Mouse (Mus musculus) hindbrain, embryonic 11.5 days (tissue): ENCODE measurements at regions not wholly inside any gene's neighbourhood (a gene's known extent, or its start where the extent isn't known, plus 50 kb on each side); places are given as distances from the start of the nearest gene placed in this dataset.

Experiments
- ATAC-seq: fragments of 200-750 bp; cut with Nextera tagmentation; 2 replicates; pipeline ENCODE4 v1.8.0; 2017; ENCODE audit warnings: mild to moderate bottlenecking, moderate TSS enrichment, moderate library complexity; ENCODE audit not compliant: low FRiP score
- DNase-seq: peaks from one replicate; pipeline ENCODE4 v3.0.0-alpha.2; 2015; ENCODE audit warnings: low spot score
- H3K27ac ChIP-seq: fragments of 300-500 bp; sonication (generic); 2 replicates; pipeline ENCODE4 v1.5.1; 2014; ENCODE audit warnings: mild to moderate bottlenecking, low read depth, low read length
- H3K27me3 ChIP-seq: fragments of 300-500 bp; sonication (generic); 2 replicates; pipeline ENCODE4 v1.6.1; 2014; ENCODE audit warnings: mild to moderate bottlenecking, low read length, moderate library complexity, mixed read lengths; ENCODE audit not compliant: control insufficient read depth, insufficient read depth
- H3K36me3 ChIP-seq: fragments of 300-500 bp; sonication (generic); 2 replicates; pipeline ENCODE4 v1.6.1; 2014; ENCODE audit warnings: mild to moderate bottlenecking, low read length, moderate library complexity, mixed read lengths; ENCODE audit not compliant: control insufficient read depth, insufficient read depth
- H3K4me1 ChIP-seq: fragments of 300-500 bp; sonication (generic); replicated peaks from 2 replicates; pipeline ENCODE4 v1.6.1; 2014; ENCODE audit warnings: low read length, mixed read lengths; ENCODE audit not compliant: control insufficient read depth, insufficient read depth
- H3K4me2 ChIP-seq: fragments of 300-500 bp; sonication (generic); replicated peaks from 2 replicates; pipeline ENCODE4 v1.6.1; 2014; ENCODE audit warnings: mild to moderate bottlenecking, low read depth, low read length
- H3K4me3 ChIP-seq: fragments of 300-500 bp; sonication (generic); 2 replicates; pipeline ENCODE4 v1.5.1; 2014; ENCODE audit warnings: low read depth, low read length
- H3K9ac ChIP-seq: fragments of 300-500 bp; sonication (generic); 2 replicates; pipeline ENCODE4 v1.6.1; 2014; ENCODE audit warnings: low read depth, low read length
- H3K9me3 ChIP-seq: fragments of 300-500 bp; sonication (generic); 2 replicates; pipeline ENCODE4 v1.6.1; 2016; ENCODE audit warnings: low read length; ENCODE audit not compliant: control insufficient read depth
- WGBS: fragments of 180-500 bp; shearing (Covaris S2); extraction: QIAGEN DNeasy Blood & Tissue Kit; methylation state at CpG from one replicate; pipeline ENCODE4 v1.1.7; 2014; 5-methylcytosine and 5-hydroxymethylcytosine counted together

DNA sequence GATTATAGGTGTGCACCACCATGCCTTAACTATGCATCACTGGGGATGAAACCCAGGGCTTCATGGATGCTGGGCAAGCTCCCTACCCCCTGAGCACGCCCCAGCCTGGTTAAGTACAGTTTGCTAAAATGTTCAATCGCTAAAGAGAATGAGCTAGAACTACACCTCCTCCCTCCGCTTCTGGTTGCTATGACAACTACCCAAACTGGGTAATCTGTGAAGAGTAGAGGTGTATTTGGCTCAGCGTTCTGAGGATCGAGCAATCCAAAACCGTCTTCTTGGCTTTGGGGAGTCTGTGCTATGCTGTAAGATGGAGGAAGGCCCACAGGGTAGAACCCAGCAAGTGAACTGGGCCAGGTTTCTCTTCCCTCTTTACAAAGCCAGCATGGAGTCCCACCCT lies 78.8 kb downstream of the Skor1 start:
- Histone ChIP-seq H3K36me3 (no peaks in the 10 kb centered on the region), H3K27me3 (no peaks in the 10 kb centered on the region), H3K9ac (no peak overlapping the region), H3K4me3 (no peak overlapping the region), H3K4me1 (peaks cover 3% of the 10 kb centered on the region; the same call in 1 of the 2 replicates), H3K9me3 (no peaks in the 10 kb centered on the region), H3K4me2 (no peak overlapping the region), H3K27ac (no peak overlapping the region)
- ATAC-seq, result no peak
- WGBS, result 86% methylated on average over 6 of the region's 6 CpGs
- DNase-seq, result no peak

DNA sequence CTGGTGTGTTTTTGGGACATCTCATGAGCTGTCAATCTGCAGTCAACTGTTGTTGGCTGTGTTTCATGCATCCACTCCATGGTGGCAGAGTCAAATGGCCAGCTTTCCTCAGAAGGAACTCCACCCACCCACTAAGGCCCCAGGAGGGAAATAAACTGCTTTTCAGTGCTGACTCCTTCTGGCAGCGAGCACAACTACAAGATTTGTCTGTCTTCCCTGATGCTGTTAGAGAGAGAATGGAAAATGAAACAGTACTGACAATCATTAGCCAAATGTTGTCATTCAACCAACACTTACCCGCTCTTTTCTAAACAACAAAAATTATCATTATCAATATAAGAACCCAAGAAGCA lies 79.3 kb upstream of the Pias1 start:
- H3K27ac ChIP-seq, result no peak overlapping the region
- no peaks in the 10 kb centered on the region for H3K27me3 ChIP-seq
- H3K9ac ChIP-seq, result no peak overlapping the region
- DNase-seq, result no peak
- no peak for ATAC-seq
- H3K4me1 ChIP-seq, result no peaks in the 10 kb centered on the region
- no peaks in the 10 kb centered on the region for H3K9me3 ChIP-seq
- H3K4me2 ChIP-seq, result no peak overlapping the region
- WGBS, result 78% methylated on average over 2 of the region's 2 CpGs
- H3K36me3 ChIP-seq, result no peaks in the 10 kb centered on the region
- no peak overlapping the region for H3K4me3 ChIP-seq

DNA sequence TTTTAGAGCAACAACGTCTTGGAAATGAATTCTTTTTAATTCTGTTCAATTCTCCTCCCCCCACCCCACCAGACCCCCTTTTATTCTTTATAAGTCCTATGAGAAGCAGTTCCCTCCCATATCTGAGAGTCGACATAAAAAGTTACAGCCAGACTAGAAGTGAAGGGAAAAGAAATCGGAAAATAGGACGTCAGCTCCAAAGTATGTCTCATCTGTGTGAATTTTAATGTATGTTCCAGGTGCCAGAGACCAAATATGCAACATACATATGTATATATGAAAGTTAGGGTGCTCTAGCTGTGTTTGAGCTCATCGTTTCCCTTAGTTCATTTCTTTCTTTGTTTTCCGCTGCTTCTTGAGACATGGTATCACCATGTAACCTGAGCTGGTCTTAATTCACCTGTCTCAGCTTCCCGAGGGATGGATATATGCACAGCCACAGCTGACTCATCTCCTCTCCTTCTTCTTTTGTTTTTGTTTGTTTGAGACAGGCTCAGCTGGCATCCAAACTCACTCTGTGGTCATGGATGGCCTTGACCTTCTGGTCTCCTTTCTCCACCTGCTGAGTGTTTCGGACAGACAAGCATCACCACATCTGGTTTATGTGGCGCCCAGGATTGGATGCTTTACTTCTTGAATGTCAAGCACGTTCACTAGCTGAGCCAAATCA lies 78.8 kb upstream of the Pias1 start:
- 80% methylated on average over 10 of the region's 10 CpGs for WGBS
- Histone ChIP-seq H3K27me3 (no peaks in the 10 kb centered on the region), H3K27ac (no peak overlapping the region), H3K4me3 (no peak overlapping the region), H3K4me1 (no peaks in the 10 kb centered on the region), H3K36me3 (no peaks in the 10 kb centered on the region), H3K9ac (no peak overlapping the region), H3K9me3 (no peaks in the 10 kb centered on the region), H3K4me2 (no peak overlapping the region)
- ATAC-seq, result no peak
- DNase-seq, result no peak

DNA sequence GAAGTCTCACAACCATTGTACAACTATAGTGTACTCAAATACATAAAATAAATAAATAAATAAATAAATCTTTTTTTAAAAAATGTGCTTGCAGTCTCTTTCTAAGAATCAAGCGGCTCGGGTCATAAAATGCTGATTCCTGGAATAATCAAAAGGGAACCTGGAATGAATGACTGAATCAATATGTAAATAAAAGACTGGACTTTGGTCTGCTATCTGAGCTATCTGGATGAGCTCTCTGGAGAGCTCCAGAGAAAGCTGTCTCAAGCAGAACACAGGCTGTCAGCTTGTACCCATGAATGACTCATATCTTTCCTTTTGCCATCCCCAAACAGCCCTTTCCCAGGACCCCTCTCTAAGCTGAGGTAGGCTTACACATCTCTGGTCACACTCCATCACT lies 75.8 kb upstream of the Pias1 start:
- no peak overlapping the region for H3K4me2 ChIP-seq
- H3K27ac ChIP-seq, result no peak overlapping the region
- H3K36me3 ChIP-seq, result no peaks in the 10 kb centered on the region
- DNase-seq, result no peak
- no peaks in the 10 kb centered on the region for H3K27me3 ChIP-seq
- no peak for ATAC-seq
- no peak overlapping the region for H3K9ac ChIP-seq
- H3K4me1 ChIP-seq, result peaks cover 2% of the 10 kb centered on the region
- 97% methylated on average over 2 of the region's 2 CpGs for WGBS
- H3K9me3 ChIP-seq, result no peaks in the 10 kb centered on the region
- no peak overlapping the region for H3K4me3 ChIP-seq

DNA sequence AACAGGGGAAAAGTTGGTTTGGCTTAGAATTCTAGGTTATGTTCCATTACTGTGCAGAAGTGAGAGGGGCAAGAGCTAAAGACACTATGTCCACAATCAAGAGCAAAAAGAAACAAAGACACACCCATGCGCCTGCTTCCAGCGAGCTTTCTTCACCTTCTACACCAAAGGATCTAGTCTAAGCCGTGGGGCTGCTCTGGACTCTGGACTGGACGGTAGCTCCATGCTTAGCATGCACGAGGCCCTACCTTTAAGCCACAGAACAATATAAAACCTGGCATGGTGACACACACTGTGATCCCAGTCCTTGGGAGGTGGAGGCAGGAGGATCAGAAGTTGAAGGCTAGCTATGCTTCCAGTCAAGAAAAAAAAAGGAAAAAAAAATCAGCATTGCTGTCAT lies 73.0 kb upstream of the Pias1 start:
- H3K9me3 ChIP-seq, result no peaks in the 10 kb centered on the region
- ATAC-seq, result no peak
- 92% methylated on average over 5 of the region's 5 CpGs for WGBS
- no peaks in the 10 kb centered on the region for H3K36me3 ChIP-seq
- no peak overlapping the region for H3K4me2 ChIP-seq
- H3K4me1 ChIP-seq, result peaks cover 2% of the 10 kb centered on the region
- no peak overlapping the region for H3K4me3 ChIP-seq
- H3K27me3 ChIP-seq, result no peaks in the 10 kb centered on the region
- no peak overlapping the region for H3K9ac ChIP-seq
- DNase-seq, result no peak
- H3K27ac ChIP-seq, result no peak overlapping the region

DNA sequence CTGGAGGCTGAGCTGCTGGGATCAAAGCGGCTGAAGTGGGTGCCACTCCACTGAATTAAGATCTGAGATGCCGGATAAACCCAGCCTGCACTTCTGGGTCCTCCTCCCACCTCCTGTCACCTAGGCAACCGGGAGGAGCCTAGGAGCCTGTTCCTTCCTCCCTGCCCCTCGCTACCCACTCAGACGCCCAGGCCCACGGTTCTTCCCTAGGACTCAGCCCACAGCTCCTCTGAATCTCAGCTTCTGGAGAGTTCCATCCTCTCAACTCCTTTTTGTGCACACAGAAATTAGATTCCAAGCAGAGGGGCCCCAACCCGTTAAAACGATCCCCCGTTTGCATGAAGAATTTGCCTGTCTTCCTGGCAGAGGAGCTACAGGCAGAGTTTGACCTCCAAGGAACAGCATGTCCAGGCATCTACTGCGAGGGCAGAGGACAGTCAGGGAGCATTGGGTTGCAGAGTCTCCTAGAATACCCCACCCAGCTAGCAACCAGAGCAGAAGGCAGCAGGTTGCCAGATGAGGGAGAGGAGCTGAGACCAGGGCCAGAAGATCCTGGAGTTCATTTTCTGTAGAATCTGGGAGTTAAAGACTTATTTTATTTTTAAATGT lies 71.6 kb upstream of the Pias1 start:
- H3K4me2 ChIP-seq, result peak overlapping the region; percentile 31
- peak; percentile 79 for DNase-seq
- H3K4me3 ChIP-seq, result no peak overlapping the region
- no peaks in the 10 kb centered on the region for H3K27me3 ChIP-seq
- peaks cover 2% of the 10 kb centered on the region for H3K4me1 ChIP-seq
- no peak overlapping the region for H3K27ac ChIP-seq
- 0 out of 2 replicates have a peak, but pooled peaks have one; percentile 49 for ATAC-seq
- H3K36me3 ChIP-seq, result no peaks in the 10 kb centered on the region
- WGBS, result 3% methylated on average over 10 of the region's 10 CpGs
- no peaks in the 10 kb centered on the region for H3K9me3 ChIP-seq
- peak overlapping the region; percentile 35; the same call in 1 of the 2 replicates for H3K9ac ChIP-seq

DNA sequence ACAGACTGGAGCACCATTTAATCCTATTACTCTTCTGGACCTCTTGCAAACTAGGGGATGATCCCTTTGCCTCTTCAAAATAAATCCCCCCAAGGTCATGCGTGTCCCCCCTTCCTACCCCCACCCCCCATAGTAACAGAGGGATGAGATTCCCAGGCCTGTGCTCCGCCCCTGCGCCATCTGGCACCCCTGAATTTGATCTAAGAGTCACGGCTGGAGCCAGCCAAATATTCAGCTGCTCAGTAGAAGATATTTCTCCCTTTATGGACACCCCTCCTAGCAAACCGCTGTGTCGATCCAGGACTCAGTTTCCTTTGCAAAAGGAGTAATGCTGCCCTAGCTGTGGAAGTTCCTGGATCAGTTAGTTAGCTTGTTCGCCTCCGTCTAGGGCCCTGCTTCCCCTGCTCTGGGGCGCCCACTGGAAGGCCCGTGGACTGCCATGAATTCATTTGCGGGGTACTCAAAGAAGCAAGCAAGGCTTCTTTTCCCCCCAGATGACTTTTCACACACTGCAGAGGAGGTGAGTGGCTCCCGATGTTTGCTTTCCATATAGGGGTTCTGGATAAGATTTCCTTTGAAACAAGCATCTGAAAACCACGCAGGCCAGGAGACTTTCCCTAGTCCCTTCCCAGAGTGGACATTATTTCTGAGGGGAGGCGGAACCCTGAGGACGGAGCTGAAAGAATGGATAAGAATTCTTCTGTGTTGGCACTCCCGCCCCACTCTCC lies 70.9 kb upstream of the Pias1 start:
- no peak for ATAC-seq
- peak; percentile 37 for DNase-seq
- H3K4me3 ChIP-seq, result no peak overlapping the region

DNA sequence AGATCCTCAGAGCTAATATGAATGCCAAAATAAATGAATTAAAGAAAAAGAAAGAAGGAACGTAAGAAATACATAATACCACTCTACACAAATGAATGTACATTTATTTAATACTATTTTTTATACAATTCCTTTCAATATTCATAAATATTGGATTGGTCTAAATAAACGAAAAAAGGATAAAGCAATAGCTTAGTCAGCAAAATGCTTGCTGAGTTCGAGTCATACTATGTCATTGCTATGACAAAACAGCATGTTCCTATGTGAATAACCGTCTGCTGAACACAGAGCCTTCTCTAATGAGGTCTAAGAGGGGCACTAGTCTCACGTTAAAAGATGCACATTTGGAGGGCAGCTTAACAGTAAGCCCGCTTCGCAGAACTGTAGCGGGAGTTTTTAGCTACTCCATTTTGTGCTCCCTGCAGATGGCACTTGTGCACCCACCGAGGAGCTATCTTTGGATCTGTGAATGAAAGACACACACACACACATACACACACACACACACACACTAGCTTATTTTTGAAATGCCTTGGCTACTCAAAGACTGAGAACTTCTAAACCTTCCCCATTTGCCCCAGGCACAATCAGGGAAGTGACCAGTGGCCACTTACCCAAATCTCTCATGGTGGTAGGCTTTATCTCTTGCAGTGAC lies 69.1 kb upstream of the Pias1 start:
- Histone ChIP-seq H3K36me3 (no peaks in the 10 kb centered on the region), H3K4me3 (no peak overlapping the region), H3K9ac (no peak overlapping the region), H3K27me3 (no peaks in the 10 kb centered on the region), H3K9me3 (no peaks in the 10 kb centered on the region), H3K4me2 (no peak overlapping the region), H3K4me1 (peaks cover 2% of the 10 kb centered on the region), H3K27ac (no peak overlapping the region)
- WGBS, result 87% methylated on average over 9 of the region's 9 CpGs
- ATAC-seq, result no peak
- DNase-seq, result no peak

More for the DNA sequence above, 70.9 kb upstream of the Pias1 start:
- Histone ChIP-seq H3K4me1 (peaks cover 2% of the 10 kb centered on the region), H3K4me2 (peak overlapping the region; percentile 31), H3K36me3 (no peaks in the 10 kb centered on the region), H3K27me3 (no peaks in the 10 kb centered on the region), H3K9me3 (no peaks in the 10 kb centered on the region), H3K9ac (peak overlapping the region; percentile 35; the same call in 1 of the 2 replicates), H3K27ac (peak overlapping the region; percentile 34; the same call in 1 of the 2 replicates)
- 29% methylated on average over 16 of the region's 16 CpGs for WGBS
